Mouse (Mus musculus): ENCODE data around the gene Cib4.

Gene Cib4

GRCm38 (mm10) chr5:30580725-30581124, 35.1 kb upstream of the Cib4 start:
- no peak for TF ChIP-seq GATA4 (IDR thresholded peaks at IDR 0.05; ENCODE audit: insufficient replicate concordance, low read length)

DNA sequence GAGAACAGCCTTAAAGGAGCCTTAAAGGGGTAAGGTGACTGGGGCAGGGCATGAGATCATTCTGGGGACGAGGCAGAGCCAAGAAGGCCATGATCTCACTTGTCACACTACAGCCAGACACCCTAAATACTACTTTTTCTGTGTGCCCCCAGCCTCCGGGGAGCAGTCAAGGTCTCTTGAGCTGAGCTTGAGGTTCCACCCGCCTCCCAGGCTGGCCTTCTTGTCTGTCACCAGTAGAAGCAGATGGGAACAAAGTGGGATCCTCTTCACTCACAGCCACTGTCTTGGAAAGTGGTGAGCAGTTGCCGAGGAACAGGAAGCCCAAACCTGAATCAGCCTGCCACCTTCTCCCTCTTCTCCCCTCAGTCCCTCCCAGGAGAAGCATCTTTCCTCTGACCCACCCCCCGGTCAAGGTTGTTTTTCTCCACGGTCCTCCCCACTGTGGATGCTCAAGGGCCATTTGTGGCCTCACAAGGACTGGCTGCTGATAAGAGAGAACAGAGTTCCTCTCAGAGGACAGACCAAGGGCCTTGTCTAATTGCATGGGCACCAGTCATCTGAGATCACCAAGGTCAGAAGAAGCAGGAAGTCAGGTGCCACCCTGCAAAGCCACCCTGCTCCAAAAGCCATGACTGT, 32.9 kb upstream of the Cib4 start:
- no peak for TF ChIP-seq GATA4 (IDR thresholded peaks at IDR 0.05; ENCODE audit: insufficient replicate concordance, low read length)

DNA sequence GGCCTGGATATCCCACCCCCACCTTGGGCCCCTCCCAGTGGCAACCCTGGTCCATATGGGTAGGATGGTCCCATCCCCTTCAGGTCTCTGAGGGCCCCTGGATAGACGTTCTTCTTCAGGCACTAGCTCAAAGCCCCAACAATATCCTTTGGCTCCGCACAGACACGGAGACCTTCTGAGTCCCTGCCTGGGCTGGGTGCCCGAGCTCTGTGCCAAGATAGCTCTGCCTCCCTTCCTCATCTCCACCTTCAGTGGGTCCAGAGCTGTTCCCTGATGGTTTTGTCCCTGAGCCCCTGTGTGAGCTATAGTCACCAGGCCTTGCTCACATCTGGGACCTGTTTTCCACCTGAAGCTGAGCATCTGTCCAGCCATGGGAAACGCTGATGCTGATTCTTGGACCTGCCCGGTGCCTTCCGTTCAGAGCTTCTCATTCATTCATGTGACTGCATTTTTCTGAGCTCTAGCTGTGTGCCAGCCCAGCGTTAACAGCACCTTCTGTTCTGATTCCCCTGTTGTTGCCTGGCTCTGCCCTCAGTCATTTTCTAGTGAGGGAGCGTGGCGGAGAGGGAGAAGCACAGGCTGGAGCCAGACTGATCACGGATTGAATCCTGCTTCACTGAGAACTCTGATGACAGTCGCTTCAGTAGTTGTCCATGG, 32.1 kb upstream of the Cib4 start:
- no peak for TF ChIP-seq GATA4 (IDR thresholded peaks at IDR 0.05; ENCODE audit: insufficient replicate concordance, low read length)

GRCm38 (mm10) chr5:30577251-30577650, 31.6 kb upstream of the Cib4 start:
- no peak for TF ChIP-seq GATA4 (IDR thresholded peaks at IDR 0.05; ENCODE audit: insufficient replicate concordance, low read length)

- no peak for TF ChIP-seq GATA4 (IDR thresholded peaks at IDR 0.05; ENCODE audit: insufficient replicate concordance, low read length)
Observed at GRCm38 (mm10) chr5:30576233-30576632, 30.6 kb upstream of the Cib4 start.

DNA sequence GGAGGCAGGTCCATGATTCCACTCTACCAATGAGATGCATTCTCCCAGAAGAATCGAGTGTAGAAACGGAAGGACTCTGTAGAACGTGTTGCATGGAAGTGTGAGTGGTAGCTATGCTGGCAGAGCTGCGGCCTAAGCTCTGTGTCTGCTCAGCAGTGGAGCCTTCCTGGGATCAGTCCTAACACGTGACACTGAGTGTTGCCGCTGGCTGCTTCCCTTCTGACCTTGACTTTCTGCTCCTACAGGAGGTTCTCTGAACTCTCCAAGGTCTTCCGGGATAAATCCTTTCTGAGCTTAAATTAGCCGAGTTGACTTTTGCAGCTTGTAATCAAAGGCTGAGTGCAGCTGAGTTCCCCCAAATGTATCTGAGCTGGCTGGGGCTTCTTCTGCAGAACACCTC, 28.7 kb upstream of the Cib4 start:
- TF ChIP-seq GATA4 (IDR thresholded peaks at IDR 0.05; ENCODE audit: insufficient replicate concordance, low read length), result no peak

- no peak for TF ChIP-seq GATA4 (IDR thresholded peaks at IDR 0.05; ENCODE audit: insufficient replicate concordance, low read length)
Observed at GRCm38 (mm10) chr5:30571820-30572219, 26.2 kb upstream of the Cib4 start.

- no peak for TF ChIP-seq GATA4 (IDR thresholded peaks at IDR 0.05; ENCODE audit: insufficient replicate concordance, low read length)
Observed at GRCm38 (mm10) chr5:30568479-30568878, 22.8 kb upstream of the Cib4 start.

GRCm38 (mm10) chr5:30559986-30560493, 14.4 kb upstream of the Cib4 start:
- no peak for TF ChIP-seq GATA4 (IDR thresholded peaks at IDR 0.05; ENCODE audit: insufficient replicate concordance, low read length)

GRCm38 (mm10) chr5:30559421-30559820, 13.8 kb upstream of the Cib4 start:
- no peak for TF ChIP-seq GATA4 (IDR thresholded peaks at IDR 0.05; ENCODE audit: insufficient replicate concordance, low read length)

GRCm38 (mm10) chr5:30556284-30556683, 10.6 kb upstream of the Cib4 start:
- no peak for TF ChIP-seq GATA4 (IDR thresholded peaks at IDR 0.05; ENCODE audit: insufficient replicate concordance, low read length)

DNA sequence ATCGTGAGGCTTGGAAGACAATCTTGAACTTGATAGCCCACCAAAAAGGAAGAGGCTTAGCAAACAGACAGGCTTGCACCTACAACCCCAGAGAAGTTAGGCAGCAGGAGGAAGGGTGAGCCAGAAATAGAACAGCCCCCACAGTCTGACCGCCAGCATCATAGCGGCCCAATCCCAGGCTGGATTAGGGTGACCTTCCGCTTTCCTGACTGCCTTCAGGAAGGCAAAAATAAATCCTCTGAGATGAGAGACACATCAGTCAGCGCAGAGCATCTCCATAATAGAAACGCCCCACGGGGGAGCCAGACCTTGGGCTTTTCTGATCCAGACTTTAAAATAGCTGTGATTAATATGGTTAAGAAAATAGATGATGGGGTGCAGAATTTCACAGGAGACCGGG, 9.3 kb upstream of the Cib4 start:
- TF ChIP-seq GATA4 (IDR thresholded peaks at IDR 0.05; ENCODE audit: insufficient replicate concordance, low read length), result no peak

DNA sequence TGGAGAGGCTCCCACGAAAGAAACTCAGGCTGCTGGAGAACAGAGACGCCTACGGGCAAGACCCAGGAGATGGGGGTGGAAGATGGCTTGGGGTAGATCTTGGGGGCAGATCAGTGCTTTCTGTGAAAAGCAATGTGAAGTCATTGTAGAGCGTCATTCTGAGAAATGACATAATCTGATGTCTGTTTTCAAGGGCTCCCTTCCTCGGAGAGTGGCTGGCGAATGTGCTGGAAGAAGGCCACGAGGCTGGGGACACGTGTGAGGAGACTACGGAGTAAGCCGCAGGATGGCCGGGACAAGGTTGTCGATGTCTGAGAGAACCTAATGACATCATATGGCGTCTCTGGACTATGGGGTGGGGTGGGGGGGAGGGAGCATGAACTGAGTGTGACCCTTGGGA, 8.3 kb upstream of the Cib4 start:
- TF ChIP-seq GATA4 (IDR thresholded peaks at IDR 0.05; ENCODE audit: insufficient replicate concordance, low read length), result no peak

DNA sequence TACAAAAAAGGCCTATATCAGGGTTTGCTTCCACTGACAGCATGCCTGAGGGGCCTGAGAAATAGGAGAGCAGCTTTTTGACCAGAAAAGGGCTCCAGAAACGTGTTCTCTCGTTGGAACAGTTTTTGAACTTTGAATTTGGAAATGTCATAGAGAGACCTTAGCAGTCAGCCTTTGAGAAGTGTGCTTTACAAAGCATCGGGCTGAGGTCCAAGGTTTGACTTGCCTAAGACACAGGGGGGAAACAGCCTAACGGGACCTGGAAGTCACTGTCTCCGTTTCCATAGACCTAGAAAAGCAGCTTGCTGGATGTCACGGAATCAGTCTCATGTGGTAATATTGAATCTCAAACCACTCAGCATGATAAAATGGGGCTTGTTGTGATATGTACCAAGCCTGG, 6.4 kb upstream of the Cib4 start:
- TF ChIP-seq GATA4 (IDR thresholded peaks at IDR 0.05; ENCODE audit: insufficient replicate concordance, low read length), result no peak

DNA sequence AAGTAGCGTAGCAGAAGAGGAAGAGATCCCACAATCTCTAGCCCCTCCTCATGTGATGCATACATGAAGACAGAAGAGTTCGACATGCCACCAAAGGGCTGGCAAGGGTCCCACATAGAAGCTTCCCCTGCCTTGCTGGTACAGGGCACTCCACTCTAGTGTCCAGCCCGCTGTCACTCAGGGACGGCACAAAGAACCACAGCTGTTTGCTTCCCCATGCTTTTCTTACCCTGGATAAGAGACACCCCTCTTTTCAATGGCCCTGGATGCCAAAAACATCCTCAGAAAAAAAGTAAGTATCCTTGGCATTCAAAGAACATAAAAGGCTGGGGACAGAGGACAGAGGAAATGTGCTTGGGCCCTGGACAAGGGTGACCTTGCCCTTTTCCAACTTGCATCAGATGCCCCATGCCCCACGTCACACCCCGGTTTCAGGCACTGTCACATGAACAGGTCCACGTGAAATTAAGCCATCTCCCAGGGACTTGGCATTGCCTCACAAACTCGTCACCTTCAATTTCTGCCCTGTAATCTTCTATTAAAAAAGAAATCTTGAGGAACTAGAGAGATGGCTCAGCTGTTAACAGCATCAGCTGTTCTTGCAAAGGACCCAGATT, 5.5 kb upstream of the Cib4 start:
- TF ChIP-seq GATA4 (IDR thresholded peaks at IDR 0.05; ENCODE audit: insufficient replicate concordance, low read length), result no peak

DNA sequence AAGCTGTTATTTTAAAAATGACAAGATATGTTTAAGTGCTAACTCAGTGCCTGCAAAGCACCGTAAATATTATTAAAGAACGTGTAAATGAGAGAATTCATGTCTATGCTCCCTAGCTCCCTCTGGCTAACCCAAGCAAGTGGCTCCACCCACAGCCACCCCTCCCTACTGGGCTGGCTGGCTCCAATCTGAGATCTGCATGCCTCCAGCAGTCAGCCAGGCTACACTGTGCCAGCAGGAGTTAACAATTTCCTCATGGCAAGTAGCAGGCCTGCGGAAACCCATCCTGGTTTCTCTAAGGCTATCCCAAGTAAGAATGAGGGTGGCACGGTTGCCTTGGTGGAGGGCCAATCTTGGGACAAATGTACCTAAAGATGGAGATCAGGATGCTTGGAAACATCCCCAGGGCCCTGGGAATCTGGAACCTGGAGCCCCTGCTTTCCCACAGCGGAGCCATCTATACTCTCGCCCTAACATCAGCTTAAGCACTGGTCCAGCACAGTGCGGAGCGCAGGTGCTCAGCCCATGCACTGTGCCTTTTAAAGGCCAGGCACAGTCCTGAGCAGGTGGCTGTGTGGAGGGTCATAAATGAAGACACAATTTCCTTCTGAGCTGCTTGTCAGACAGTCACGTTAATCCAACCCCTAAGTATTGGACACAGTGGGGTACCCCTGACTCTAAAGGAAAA, 4.8 kb upstream of the Cib4 start:
- no peak for TF ChIP-seq GATA4 (IDR thresholded peaks at IDR 0.05; ENCODE audit: insufficient replicate concordance, low read length)

Measured in liver, adult (tissue).